Mouse (Mus musculus): Measurements from ENCODE around the gene Map3k3. TPM values are rescaled to one million over a fixed set of nuclear protein-coding genes. Genes with fewer than 3 reads are reported as not detected.

The Map3k3 gene
- polyA plus RNA-seq, 1 experiment from 2014 or later = 9.0 TPM

DNA sequence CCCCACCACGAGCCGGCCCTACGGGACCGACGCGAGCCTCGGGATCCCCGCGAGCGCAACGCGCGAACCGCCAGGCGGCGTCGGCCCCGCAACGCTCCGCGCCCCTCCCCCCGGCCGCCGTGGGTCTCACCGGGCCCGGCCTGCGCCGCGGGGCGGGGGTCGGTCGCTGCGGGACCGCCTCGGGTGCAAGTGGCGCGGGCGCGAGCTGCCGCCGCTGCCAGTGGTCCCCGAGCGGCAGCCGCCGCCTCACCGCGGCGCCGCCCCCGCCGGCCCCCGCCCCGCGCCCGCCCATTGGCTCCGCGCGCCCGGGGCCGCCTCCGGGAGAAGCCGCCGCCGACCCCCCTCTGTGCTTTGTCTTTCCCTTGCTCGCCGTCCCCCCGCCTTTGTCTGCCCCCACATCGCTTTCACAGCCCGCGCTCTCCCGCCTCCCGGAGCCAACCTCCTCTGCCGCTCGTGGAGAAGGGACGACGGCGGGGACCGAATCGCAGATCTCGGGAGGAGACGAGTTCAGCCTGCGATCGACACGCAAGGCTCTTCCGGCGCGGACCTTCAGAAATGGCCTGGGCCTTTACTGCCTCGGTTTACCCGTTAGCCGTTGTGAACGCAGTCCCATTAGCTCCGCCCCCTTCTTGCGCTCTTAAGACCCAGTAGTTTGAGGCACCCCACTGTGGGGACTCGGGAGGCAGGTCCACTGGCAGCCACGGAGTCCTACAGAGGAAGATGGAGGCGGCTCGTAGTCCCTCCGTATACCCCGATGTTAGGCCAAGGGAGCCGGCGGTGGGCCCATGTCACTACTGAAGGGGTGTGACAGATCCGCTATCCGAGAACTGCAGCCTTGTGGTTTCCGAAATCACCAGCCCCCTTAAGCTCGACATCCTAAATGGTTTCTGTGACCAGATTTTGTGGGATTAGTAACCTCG, 75.8 kb downstream of the Map3k3 start:
- Histone ChIP-seq H3K4me1 (ENCODE audit: control insufficient read depth, insufficient read depth, low read length) (peaks cover 20% of the 10 kb centered on the region), H3K4me3 (ENCODE audit: low read depth, low read length) (peak overlapping the region; percentile 82), H3K4me2 (ENCODE audit: low read length) (peak overlapping the region; percentile 96), H3K36me3 (ENCODE audit: control insufficient read depth, insufficient read depth, low read length) (peaks cover 47% of the 10 kb centered on the region), H3K9ac (ENCODE audit: low read length) (peak overlapping the region; percentile 97), H3K27me3 (replicated peaks; ENCODE audit: control insufficient read depth, insufficient read depth, low read length) (no peaks in the 10 kb centered on the region), H3K27ac (ENCODE audit: low read depth, low read length) (peak overlapping the region; percentile 99), H3K9me3 (replicated peaks; ENCODE audit: control insufficient read depth, low read length) (no peaks in the 10 kb centered on the region)
- under 1% methylated on average over 53 of the region's 106 CpGs for WGBS
- ATAC-seq (peak; percentile 81), DNase-seq (ENCODE audit: low spot score) (peak; percentile 90)

DNA sequence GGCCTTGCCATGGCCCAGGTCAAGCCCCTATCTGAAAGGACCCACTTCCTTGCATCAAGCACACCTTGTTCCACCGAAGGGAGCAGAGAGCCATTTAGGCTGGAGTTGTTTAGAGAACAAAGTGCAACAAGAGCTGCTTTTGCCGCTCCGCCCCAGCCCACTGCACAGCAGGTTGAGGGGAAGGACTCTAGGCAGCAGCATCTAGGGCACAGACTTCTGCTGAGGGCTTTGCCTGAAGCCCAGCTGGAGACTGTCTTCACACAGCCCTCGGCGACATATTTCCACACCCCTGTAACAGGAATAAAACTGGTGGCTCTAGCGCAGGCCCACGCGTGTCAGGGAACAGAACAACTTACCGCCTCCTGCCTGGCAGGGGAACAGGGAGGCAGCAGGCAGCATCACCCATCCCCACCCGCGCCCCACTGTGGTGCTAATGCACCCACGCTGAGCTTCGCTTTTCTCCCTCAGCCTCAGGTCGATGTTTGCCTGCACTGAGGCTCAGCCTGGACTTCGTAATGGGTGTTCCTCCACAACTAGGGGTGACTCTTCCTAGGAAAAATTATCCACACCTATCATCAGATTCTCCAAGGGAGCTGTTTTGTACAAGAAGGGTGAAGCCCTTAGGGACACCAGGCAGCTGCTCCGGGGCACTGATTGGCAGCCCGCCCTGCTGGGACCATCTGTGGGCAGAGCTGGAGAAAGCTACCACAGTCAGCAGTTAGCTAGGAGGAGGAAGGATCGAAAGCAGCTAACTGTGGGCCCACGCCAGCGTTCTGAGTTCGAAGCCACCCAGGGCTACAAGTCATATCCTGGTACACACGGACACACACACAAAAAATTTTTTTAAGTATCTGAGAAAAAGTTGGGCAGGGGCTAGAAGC, 76.7 kb downstream of the Map3k3 start, which contains the start of the genes Gm10840 and Limd2:
TSS of gene Gm10840 (plus strand) at position 10 of the 881 bp plus-strand sequence.
TSS of gene Limd2 (minus strand) at position 20 of the 881 bp plus-strand sequence.
- DNase-seq (ENCODE audit: low spot score) = peak; percentile 67
- H3K9ac ChIP-seq (ENCODE audit: low read length) = peak within 1 kb of the TSS; percentile 97
- no peaks in the 10 kb centered on the region for H3K9me3 ChIP-seq (replicated peaks; ENCODE audit: control insufficient read depth, low read length)
- H3K4me3 ChIP-seq (ENCODE audit: low read depth, low read length) = peak within 1 kb of the TSS; percentile 82
- peak; percentile 44 for ATAC-seq
- peak within 1 kb of the TSS; percentile 99 for H3K27ac ChIP-seq (ENCODE audit: low read depth, low read length)
- peaks cover 20% of the 10 kb centered on the region for H3K4me1 ChIP-seq (ENCODE audit: control insufficient read depth, insufficient read depth, low read length)
- 26% methylated on average over 22 of the region's 22 CpGs for WGBS
- peak within 1 kb of the TSS; percentile 96 for H3K4me2 ChIP-seq (ENCODE audit: low read length)
- no peaks in the 10 kb centered on the region for H3K27me3 ChIP-seq (replicated peaks; ENCODE audit: control insufficient read depth, insufficient read depth, low read length)
- H3K36me3 ChIP-seq (ENCODE audit: control insufficient read depth, insufficient read depth, low read length) = peaks cover 43% of the 10 kb centered on the region

DNA sequence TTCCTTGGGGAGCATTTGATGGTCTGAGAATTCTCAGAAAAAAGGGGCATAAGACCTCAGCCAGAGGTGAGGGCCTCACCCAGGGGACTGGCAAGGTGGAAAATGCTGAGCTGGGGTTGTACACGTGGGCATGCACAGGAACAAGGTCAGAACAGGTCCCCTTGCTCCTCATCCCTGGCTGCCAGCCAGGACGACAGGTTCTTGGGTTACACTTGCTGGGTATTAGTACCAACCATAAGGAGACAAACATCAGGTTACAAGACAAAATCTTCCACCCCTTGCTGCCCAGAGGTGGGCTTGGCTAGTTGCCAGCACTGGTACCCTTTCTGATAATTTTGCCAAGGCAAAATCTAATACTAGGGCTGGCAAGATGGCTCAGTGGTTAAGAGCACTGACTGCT, 77.8 kb downstream of the Map3k3 start:
- WGBS = 76% methylated on average over 2 of the region's 2 CpGs
- peaks cover 40% of the 10 kb centered on the region for H3K36me3 ChIP-seq (ENCODE audit: control insufficient read depth, insufficient read depth, low read length)
- H3K4me1 ChIP-seq (ENCODE audit: control insufficient read depth, insufficient read depth, low read length) = peaks cover 20% of the 10 kb centered on the region
- DNase-seq (ENCODE audit: low spot score) (no peak), ATAC-seq (no peak)
- H3K4me3 ChIP-seq (ENCODE audit: low read depth, low read length) = no peak overlapping the region
- H3K4me2 ChIP-seq (ENCODE audit: low read length) = no peak overlapping the region
- H3K27ac ChIP-seq (ENCODE audit: low read depth, low read length) = no peak overlapping the region
- no peak overlapping the region for H3K9ac ChIP-seq (ENCODE audit: low read length)
- no peaks in the 10 kb centered on the region for H3K9me3 ChIP-seq (replicated peaks; ENCODE audit: control insufficient read depth, low read length)
- no peaks in the 10 kb centered on the region for H3K27me3 ChIP-seq (replicated peaks; ENCODE audit: control insufficient read depth, insufficient read depth, low read length)

DNA sequence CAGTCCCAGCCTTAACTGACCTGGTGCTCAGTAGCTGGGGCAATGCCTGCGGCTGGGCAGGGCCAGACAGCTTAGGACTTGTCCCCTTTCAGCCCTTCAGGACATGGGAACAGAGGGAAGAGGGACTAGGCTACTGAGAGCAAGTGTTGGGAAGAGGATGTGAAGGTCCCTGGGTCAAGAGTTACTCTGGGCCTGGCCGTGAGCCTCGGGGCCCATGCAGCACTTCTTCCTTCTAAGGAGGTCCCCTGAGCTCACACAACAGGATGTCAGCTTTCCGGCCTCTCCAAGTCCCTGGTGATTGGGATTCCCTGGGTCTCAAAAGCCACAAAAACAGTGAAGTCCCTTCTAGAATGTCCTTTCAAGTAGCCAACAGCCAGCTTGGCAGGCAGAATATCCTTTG, 79.1 kb downstream of the Map3k3 start:
- no peak overlapping the region for H3K4me3 ChIP-seq (ENCODE audit: low read depth, low read length)

DNA sequence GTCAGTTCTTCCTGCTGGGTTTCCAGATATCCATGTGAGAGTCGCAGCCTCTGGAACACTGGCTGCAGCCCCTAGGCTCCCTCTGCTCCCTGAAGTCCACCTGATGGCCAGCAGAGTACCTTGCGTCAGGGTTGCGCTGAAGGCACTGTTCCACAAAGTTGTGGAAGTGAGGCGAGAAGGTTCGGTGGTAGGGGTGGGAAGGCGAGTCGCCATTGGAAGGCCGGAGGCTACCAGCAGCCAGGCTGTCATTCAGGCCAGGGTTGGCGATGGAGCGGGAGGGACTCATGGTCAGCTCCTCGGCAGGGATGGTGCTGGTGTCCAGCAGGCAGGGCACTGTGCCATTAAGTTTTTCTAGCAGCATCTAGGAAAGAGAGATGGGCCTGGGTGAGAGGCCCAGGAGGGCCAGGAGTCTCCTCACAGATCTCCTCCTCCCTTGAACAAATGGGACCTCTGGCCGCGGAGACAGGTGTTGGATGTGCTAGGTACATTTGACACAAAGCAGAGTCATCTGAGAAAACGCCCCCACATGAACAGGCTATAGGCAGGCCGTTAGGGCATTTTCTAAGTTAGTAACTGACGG, 80.3 kb downstream of the Map3k3 start:
- Histone ChIP-seq H3K27me3 (replicated peaks; ENCODE audit: control insufficient read depth, insufficient read depth, low read length) (no peaks in the 10 kb centered on the region), H3K27ac (ENCODE audit: low read depth, low read length) (no peak overlapping the region), H3K4me1 (ENCODE audit: control insufficient read depth, insufficient read depth, low read length) (peaks cover 9% of the 10 kb centered on the region; the same call in 1 of the 2 replicates), H3K4me2 (ENCODE audit: low read length) (no peak overlapping the region), H3K4me3 (ENCODE audit: low read depth, low read length) (no peak overlapping the region), H3K9me3 (replicated peaks; ENCODE audit: control insufficient read depth, low read length) (no peaks in the 10 kb centered on the region), H3K36me3 (ENCODE audit: control insufficient read depth, insufficient read depth, low read length) (peaks cover 41% of the 10 kb centered on the region), H3K9ac (ENCODE audit: low read length) (no peak overlapping the region)
- WGBS = 91% methylated on average over 16 of the region's 16 CpGs
- ATAC-seq (no peak), DNase-seq (ENCODE audit: low spot score) (no peak)

More for the DNA sequence above, 79.1 kb downstream of the Map3k3 start:
- no peaks in the 10 kb centered on the region for H3K27me3 ChIP-seq (replicated peaks; ENCODE audit: control insufficient read depth, insufficient read depth, low read length)
- H3K4me2 ChIP-seq (ENCODE audit: low read length) = no peak overlapping the region
- WGBS = 94% methylated on average over 4 of the region's 4 CpGs
- ATAC-seq (no peak), DNase-seq (ENCODE audit: low spot score) (no peak)
- no peaks in the 10 kb centered on the region for H3K9me3 ChIP-seq (replicated peaks; ENCODE audit: control insufficient read depth, low read length)
- no peak overlapping the region for H3K27ac ChIP-seq (ENCODE audit: low read depth, low read length)
- no peak overlapping the region for H3K9ac ChIP-seq (ENCODE audit: low read length)
- peaks cover 41% of the 10 kb centered on the region for H3K36me3 ChIP-seq (ENCODE audit: control insufficient read depth, insufficient read depth, low read length)
- peaks cover 17% of the 10 kb centered on the region for H3K4me1 ChIP-seq (ENCODE audit: control insufficient read depth, insufficient read depth, low read length)

DNA sequence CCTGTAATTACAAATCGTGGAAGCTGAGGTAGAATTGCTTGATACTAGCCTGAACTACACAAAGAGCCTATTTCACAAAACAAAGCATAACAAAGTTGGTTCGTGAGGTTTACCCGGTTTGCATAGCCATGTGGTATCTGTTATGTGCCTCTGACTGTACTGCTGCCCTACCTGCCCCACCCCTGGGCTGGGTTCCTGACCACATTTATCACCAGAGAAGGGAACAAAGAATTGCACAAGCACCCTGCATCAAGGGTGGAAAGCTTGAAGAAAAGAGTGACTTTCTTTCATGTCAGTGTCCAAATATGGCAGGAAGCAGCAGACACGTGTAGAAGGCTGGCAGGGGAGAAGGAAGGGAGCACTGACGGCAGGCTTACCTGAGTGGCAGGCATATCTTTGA, 83.0 kb downstream of the Map3k3 start:
- Histone ChIP-seq H3K4me1 (ENCODE audit: control insufficient read depth, insufficient read depth, low read length) (no peaks in the 10 kb centered on the region), H3K4me3 (ENCODE audit: low read depth, low read length) (no peak overlapping the region), H3K9ac (ENCODE audit: low read length) (no peak overlapping the region), H3K36me3 (ENCODE audit: control insufficient read depth, insufficient read depth, low read length) (peaks cover 52% of the 10 kb centered on the region), H3K27me3 (replicated peaks; ENCODE audit: control insufficient read depth, insufficient read depth, low read length) (no peaks in the 10 kb centered on the region), H3K4me2 (ENCODE audit: low read length) (no peak overlapping the region), H3K9me3 (replicated peaks; ENCODE audit: control insufficient read depth, low read length) (no peaks in the 10 kb centered on the region), H3K27ac (ENCODE audit: low read depth, low read length) (no peak overlapping the region)
- WGBS = 92% methylated on average over 5 of the region's 5 CpGs
- DNase-seq (ENCODE audit: low spot score) (no peak), ATAC-seq (no peak)

DNA sequence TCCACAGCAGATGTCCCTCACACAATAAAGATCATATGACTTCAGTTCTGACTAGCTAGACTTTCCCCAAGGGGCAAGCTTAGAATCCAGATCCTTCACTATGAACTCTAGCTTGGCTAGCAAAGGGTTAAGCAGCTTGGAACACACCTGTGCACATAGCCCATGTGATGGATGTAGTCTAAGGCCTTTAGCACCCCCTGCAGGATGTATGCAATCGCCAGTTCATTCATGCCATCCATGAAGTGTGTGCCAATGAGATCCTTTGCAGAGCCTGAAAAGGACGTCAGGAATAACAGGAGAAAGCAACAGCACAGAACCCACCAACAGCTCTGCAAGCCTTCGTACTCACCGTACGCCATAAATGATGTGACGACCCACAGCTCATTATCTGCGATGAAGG, 86.4 kb downstream of the Map3k3 start:
- DNase-seq (ENCODE audit: low spot score) (peak; percentile 25), ATAC-seq (no peak)
- Histone ChIP-seq H3K36me3 (ENCODE audit: control insufficient read depth, insufficient read depth, low read length) (peaks cover 31% of the 10 kb centered on the region), H3K9me3 (replicated peaks; ENCODE audit: control insufficient read depth, low read length) (no peaks in the 10 kb centered on the region), H3K4me2 (ENCODE audit: low read length) (no peak overlapping the region), H3K9ac (ENCODE audit: low read length) (no peak overlapping the region), H3K4me1 (ENCODE audit: control insufficient read depth, insufficient read depth, low read length) (no peaks in the 10 kb centered on the region), H3K27ac (ENCODE audit: low read depth, low read length) (no peak overlapping the region), H3K27me3 (replicated peaks; ENCODE audit: control insufficient read depth, insufficient read depth, low read length) (no peaks in the 10 kb centered on the region), H3K4me3 (ENCODE audit: low read depth, low read length) (no peak overlapping the region)
- WGBS = 74% methylated on average over 7 of the region's 7 CpGs

DNA sequence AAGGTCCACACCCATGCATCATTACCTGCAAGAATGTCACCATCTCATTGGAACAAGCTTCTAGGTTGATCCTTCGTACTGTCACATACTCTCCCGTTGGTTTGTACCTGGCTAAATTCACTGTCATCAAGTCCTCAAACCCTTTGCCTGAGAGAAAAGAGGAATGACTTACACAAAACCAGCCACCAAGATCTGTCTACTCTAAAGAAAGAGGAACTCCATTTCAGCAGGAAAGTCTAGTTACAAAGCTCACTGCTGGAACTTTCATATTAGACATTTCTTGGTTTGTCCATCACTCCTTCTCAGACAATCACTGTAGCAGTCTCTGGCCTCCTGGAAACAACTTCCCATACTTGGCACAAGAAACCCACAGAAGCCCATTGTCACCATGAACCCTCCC, 88.8 kb downstream of the Map3k3 start:
- Histone ChIP-seq H3K36me3 (ENCODE audit: control insufficient read depth, insufficient read depth, low read length) (peaks cover 13% of the 10 kb centered on the region), H3K27me3 (replicated peaks; ENCODE audit: control insufficient read depth, insufficient read depth, low read length) (no peaks in the 10 kb centered on the region), H3K4me2 (ENCODE audit: low read length) (no peak overlapping the region), H3K9ac (ENCODE audit: low read length) (no peak overlapping the region), H3K9me3 (replicated peaks; ENCODE audit: control insufficient read depth, low read length) (no peaks in the 10 kb centered on the region), H3K27ac (ENCODE audit: low read depth, low read length) (no peak overlapping the region), H3K4me3 (ENCODE audit: low read depth, low read length) (no peak overlapping the region), H3K4me1 (ENCODE audit: control insufficient read depth, insufficient read depth, low read length) (no peaks in the 10 kb centered on the region)
- 95% methylated on average over 2 of the region's 2 CpGs for WGBS
- DNase-seq (ENCODE audit: low spot score) (no peak), ATAC-seq (no peak)
